Mouse (Mus musculus) c-Kit-positive CD71-negative TER-119-negative erythroid progenitor cells, embryonic 14.5 days (primary cell): ENCODE results near the gene Ccnb1.
"Not testable (repeated sequence)": the region's sequence is repeated elsewhere in the genome, so short reads cannot be mapped to it uniquely, and the experiment has no call there.

Experiments used
- DNase-seq: peaks from one replicate; pipeline ENCODE4 v3.0.0-alpha.2; 2013; ENCODE audit warnings: low read depth

Gene Ccnb1

GRCm38 (mm10) chr13:100774704-100775103, 11.7 kb downstream of the Ccnb1 start:
- DNase-seq, result no peak

DNA sequence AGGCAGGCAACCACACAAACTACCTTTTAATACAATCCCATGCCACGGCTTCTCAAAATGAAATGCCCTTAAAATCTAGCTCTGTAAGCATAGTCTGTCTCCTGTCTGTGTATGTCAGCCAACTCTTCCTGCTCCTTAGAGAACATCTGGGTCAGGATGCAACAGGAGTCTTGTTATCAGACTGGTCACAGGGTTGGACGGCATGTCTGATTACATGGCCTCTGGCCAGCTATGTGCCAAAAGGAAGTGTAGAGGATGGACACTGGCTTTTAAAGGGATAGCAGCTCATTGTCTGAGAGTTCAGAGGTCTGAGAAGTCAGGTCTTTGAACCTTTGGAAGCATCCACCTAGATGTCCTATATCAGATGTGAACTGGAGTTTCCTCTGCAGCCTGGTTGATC, 31.0 kb downstream of the Ccnb1 start:
- no peak for DNase-seq

DNA sequence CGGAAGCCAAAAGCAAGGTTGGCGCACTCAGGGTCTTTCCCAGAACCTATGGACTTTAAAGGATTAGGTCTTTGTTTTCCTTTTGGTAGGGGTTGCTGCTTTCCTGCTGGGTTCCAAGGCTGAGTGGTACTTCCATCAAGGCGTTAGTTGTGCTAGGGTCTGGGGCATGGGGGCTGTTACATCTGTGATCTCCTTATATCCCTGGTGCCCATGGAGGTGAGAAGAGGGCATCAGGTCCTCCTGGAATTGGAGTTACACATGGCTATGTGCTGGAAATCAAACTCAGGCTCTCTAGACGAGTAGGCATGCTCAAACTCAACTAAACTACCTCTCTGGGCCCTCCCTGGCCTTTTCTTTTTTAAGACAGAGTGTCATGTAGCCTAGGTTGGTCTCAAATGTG, 32.2 kb downstream of the Ccnb1 start:
- no peak for DNase-seq

GRCm38 (mm10) chr13:100753011-100753410, 33.4 kb downstream of the Ccnb1 start:
- no peak for DNase-seq

DNA sequence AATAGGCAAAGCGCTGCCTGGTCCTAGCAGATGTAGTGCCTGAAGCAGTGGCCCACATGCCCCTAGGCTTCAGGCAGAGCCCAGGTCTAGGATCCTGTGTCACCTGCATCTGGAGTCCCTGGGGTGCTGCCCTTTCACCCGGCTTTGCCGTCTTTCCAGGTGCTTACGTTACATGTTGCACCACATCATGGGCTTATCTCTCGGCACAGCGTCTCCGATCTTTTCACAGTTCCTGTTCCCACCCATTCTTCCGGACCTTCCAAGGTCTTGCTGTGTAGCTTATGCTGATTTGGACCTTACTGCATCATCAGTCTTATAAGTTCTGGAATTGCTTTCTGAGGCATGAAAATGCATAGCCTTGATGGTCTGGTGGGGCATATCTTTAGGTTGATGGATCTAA, 33.8 kb downstream of the Ccnb1 start:
- no peak for DNase-seq

- DNase-seq, result no peak
Measured at GRCm38 (mm10) chr13:100751402-100751801, 35.0 kb downstream of the Ccnb1 start.

GRCm38 (mm10) chr13:100750799-100751198, 35.6 kb downstream of the Ccnb1 start:
- no peak for DNase-seq

DNA sequence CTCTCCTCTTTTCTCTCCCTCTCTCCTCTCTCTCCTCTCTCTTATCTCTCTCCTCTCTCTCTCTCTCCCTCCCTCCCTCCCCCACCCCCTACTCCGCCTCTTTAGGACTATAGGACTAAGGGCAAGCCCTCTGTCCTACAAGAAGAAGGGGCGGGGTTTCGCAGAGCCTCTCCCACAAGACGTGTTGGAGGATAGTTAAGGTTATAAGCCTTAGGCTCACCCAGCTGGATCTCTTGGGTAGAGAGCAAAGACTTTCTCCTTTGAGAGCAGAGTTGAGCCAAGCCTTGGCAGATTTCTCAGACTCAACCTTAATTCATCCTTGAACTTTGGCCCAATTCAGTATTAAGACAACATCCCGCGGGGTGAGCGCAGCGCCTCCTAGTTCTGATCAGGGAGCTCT, 37.7 kb downstream of the Ccnb1 start:
- DNase-seq, result no peak

DNA sequence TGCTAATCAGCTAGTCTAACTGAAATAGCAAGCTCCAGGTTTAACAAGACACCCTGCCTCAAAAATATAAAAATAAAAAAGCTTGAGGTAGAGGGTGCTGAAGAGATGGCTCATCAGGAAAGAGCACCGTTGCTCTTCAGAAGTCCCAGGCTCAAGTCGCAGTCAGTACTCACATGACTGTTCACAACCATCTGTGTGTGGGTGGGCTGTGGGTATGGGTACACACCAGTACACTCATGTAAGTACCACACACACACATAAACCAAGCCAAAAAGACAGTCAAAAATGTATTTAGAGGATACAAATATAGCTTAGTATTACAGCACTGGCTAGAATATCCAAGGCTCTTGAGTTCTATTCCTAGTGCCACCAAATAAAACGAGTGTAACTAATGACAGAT, 40.3 kb downstream of the Ccnb1 start:
- DNase-seq, result no peak

GRCm38 (mm10) chr13:100744036-100744744, 42.2 kb downstream of the Ccnb1 start, which contains the start of gene Mrps36:
Mrps36 (minus strand) TSS chr13:100744659.
- DNase-seq, result peak; percentile 90

DNA sequence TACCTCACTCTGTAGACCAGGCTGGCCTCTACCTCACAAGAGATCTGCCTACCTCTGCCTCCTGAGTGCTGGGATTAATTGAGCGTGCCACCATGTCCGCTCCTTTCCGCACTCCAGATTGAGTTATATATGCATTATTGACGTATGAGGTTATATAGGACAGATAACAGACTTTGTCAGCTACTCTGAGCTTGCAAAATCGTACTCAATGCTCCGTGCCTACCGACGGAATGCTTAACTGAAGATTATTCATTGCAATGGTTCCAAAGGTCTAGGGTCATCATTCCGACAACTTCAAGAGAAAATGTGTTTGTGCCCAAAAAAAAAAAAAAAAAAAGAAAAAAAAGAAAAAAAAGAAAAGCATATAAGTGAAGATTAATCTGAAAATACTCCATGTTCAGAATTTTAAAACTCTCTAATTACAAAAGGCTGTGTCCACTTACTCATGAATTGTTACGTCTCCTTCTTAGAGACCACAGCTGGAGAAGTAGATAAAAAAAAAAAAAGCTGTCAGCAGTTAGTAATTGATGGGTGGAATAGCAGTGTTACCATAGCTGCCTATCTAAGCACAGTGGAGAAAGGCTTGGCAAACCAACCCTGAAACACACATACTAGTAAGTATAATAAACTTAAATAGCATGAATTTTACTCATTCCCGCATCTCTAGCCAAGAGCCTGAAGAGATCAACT, 42.9 kb downstream of the Ccnb1 start:
- DNase-seq, result peak; percentile 22

- DNase-seq, result no peak
Measured at GRCm38 (mm10) chr13:100742831-100743230, 43.5 kb downstream of the Ccnb1 start.

DNA sequence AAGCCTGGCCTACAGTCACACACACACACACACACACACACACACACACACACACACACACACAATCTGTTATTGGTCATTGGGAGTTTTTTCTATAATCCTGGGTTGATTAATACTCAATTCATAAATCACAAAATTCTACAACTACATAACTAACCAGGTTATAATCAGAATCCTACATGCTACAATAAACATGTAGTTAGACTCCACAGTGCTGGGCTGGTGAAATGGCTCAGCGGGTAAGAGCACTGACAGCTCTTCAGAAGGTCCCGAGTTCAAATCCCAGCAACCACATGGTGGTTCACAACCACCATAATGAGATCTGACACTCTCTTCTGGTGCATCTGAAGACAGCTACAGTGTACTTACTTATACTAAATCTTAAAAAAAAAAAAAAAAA, 53.6 kb downstream of the Ccnb1 start:
- DNase-seq, result no peak

GRCm38 (mm10) chr13:100731462-100732046, 54.8 kb downstream of the Ccnb1 start:
- DNase-seq, result not testable (repeated sequence)

GRCm38 (mm10) chr13:100730861-100731176, 55.6 kb downstream of the Ccnb1 start, which contains the start of gene Cdk7:
Cdk7 (minus strand) TSS chr13:100730939.
- peak; percentile 91 for DNase-seq

DNA sequence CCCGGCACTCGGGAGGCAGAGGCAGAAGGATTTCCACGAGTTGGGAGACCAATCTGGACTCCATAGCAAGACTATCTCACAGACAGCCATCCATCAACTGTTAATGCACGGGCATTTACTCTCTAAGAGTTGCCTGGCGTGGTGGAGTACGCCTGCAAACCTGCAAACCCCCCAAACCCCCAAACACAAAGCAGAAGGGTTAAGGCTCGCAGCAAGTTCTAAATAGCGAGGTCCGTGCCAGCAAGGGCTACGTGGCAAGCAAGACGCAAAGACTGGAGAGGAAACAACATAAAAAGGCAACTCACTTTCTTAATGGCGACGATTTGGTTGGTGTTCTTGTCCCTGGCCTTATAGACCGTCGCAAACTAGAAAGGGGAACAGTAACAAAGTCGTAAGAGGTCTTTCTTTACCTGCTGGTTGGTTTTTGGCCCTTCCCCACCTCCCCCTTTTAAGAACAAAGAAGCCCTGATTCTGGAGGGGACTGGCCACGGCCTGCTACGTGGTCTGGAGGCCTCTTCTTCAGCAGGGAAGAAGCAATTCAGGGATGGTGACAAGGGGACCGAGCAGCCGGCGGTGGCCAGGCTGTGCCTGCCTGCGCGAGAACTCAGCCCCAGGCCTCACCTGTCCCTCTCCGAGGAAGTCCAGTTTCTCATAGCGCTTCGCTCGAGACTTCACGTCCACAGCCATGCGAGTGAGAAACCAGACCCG, 56.1 kb downstream of the Ccnb1 start:
- DNase-seq, result no peak
